Mouse (Mus musculus): ENCODE measurements around the gene Mfsd4b4.
"Not testable (repeated sequence)": the region's sequence is repeated elsewhere in the genome, so short reads cannot be mapped to it uniquely, and the experiment has no call there.

Gene Mfsd4b4

GRCm38 (mm10) chr10:39898874-39899371 is at the start of gene Mfsd4b4:
TSS of gene Mfsd4b4 (minus strand) at chr10:39899238.
- DNase-seq, result peak; percentile 79

- DNase-seq, result not testable (repeated sequence)
Measured at GRCm38 (mm10) chr10:39947195-39947594, 48.2 kb upstream of the Mfsd4b4 start.

- no peak for DNase-seq
Measured at GRCm38 (mm10) chr10:39936553-39936952, 37.5 kb upstream of the Mfsd4b4 start.

GRCm38 (mm10) chr10:39926616-39927139 is 27.6 kb upstream of the Mfsd4b4 start, which contains the start of gene Mfsd4b2:
TSS of gene Mfsd4b2 (minus strand) at chr10:39926923.
- DNase-seq, result no peak

GRCm38 (mm10) chr10:39924556-39924955 is 25.5 kb upstream of the Mfsd4b4 start:
- not testable (repeated sequence) for DNase-seq

GRCm38 (mm10) chr10:39912616-39913015 is 13.6 kb upstream of the Mfsd4b4 start:
- DNase-seq, result no peak

- no peak for DNase-seq
Measured at GRCm38 (mm10) chr10:39908768-39909441, 9.9 kb upstream of the Mfsd4b4 start.

GRCm38 (mm10) chr10:39906799-39907658 is 8.0 kb upstream of the Mfsd4b4 start:
- DNase-seq, result no peak

GRCm38 (mm10) chr10:39904191-39904590 is 5.2 kb upstream of the Mfsd4b4 start:
- no peak for DNase-seq

- DNase-seq, result no peak
Measured at GRCm38 (mm10) chr10:39896503-39896902, 2.5 kb downstream of the Mfsd4b4 start.

GRCm38 (mm10) chr10:39893702-39894697 is 5.0 kb downstream of the Mfsd4b4 start:
- DNase-seq, result no peak

- DNase-seq, result no peak
Measured at GRCm38 (mm10) chr10:39888621-39889020, 10.4 kb downstream of the Mfsd4b4 start.

GRCm38 (mm10) chr10:39865509-39865908 is 33.5 kb downstream of the Mfsd4b4 start:
- no peak for DNase-seq

- DNase-seq, result no peak
Measured at GRCm38 (mm10) chr10:39842621-39843020, 56.4 kb downstream of the Mfsd4b4 start.

Measured in right cerebral cortex, postnatal 14 days (tissue).